Mouse (Mus musculus) embryonic facial prominence, embryonic 14.5 days (tissue): Measurements from ENCODE around the gene Ube2q1. TPM values are rescaled to one million over a fixed set of nuclear protein-coding genes. Genes with fewer than 3 reads are reported as not detected.

Experiments
- ATAC-seq: fragments of 200-750 bp; cut with Nextera tagmentation; 2 replicates; pipeline ENCODE4 v1.8.0; 2017; ENCODE audit warnings: low read depth, moderate number of reproducible peaks, moderate TSS enrichment
- DNase-seq: peaks from one replicate; pipeline ENCODE4 v3.0.0-alpha.2; 2015; ENCODE audit warnings: low spot score
- H3K27ac ChIP-seq: fragments of 300-500 bp; sonication (generic); replicated peaks from 2 replicates; pipeline ENCODE4 v1.5.1; 2014; ENCODE audit warnings: low read depth, mild to moderate bottlenecking, low read length, moderate library complexity
- H3K27me3 ChIP-seq: fragments of 300-500 bp; sonication (generic); replicated peaks from 2 replicates; pipeline ENCODE4 v1.6.1; 2014; ENCODE audit warnings: low read length; ENCODE audit not compliant: control insufficient read depth, insufficient read depth
- H3K36me3 ChIP-seq: fragments of 300-500 bp; sonication (generic); 2 replicates; pipeline ENCODE4 v1.6.1; 2014; ENCODE audit warnings: low read length, mixed read lengths; ENCODE audit not compliant: control insufficient read depth, insufficient read depth
- H3K4me1 ChIP-seq: fragments of 300-500 bp; sonication (generic); 2 replicates; pipeline ENCODE4 v1.6.1; 2014; ENCODE audit warnings: antibody characterized with exemption, low read length; ENCODE audit not compliant: control insufficient read depth, insufficient read depth
- H3K4me2 ChIP-seq: fragments of 300-500 bp; sonication (generic); 2 replicates; pipeline ENCODE4 v1.6.1; 2014; ENCODE audit warnings: low read depth, mild to moderate bottlenecking, low read length, moderate library complexity, mixed read lengths
- H3K4me3 ChIP-seq: fragments of 300-500 bp; sonication (generic); 2 replicates; pipeline ENCODE4 v1.5.1; 2014; ENCODE audit warnings: low read depth, mild to moderate bottlenecking, low read length
- H3K9ac ChIP-seq: fragments of 300-500 bp; sonication (generic); 2 replicates; pipeline ENCODE4 v1.6.1; 2014; ENCODE audit warnings: low read depth, mild to moderate bottlenecking, low read length, moderate library complexity, mixed read lengths
- H3K9me3 ChIP-seq: fragments of 300-500 bp; sonication (generic); 2 replicates; pipeline ENCODE4 v1.6.1; 2016; ENCODE audit warnings: low read length; ENCODE audit not compliant: control insufficient read depth
- WGBS: fragments of 180-500 bp; shearing (Covaris S2); extraction: QIAGEN DNeasy Blood & Tissue Kit; methylation state at CpG from one replicate; pipeline ENCODE4 v1.1.7; 2014; 5-methylcytosine and 5-hydroxymethylcytosine counted together
- polyA plus RNA-seq: library from polyadenylated mRNA; unstranded; fragments of >200 nt; fragmentation: Nextera tagmentation; extraction: Ambion mirVana; gene quantifications from 2 replicates; pipeline ENCODE4 v1.2.1, GENCODE M21; 2014

Gene Ube2q1
- polyA plus RNA-seq: 20.4 and 21.7 TPM in 2 replicates

GRCm38 (mm10) chr3:89772968-89773709, at the start of gene Ube2q1:
Gene Ube2q1 (plus strand): TSS chr3:89773616.
- Histone ChIP-seq H3K4me3 (peak within 1 kb of the TSS; percentile 98), H3K27ac (peak within 1 kb of the TSS; percentile 95), H3K4me1 (peaks cover 19% of the 10 kb centered on the region), H3K9me3 (no peaks in the 10 kb centered on the region), H3K36me3 (peaks cover 27% of the 10 kb centered on the region), H3K27me3 (no peaks in the 10 kb centered on the region), H3K9ac (peak within 1 kb of the TSS; percentile 99), H3K4me2 (peak within 1 kb of the TSS; percentile 83)
- ATAC-seq: peak; percentile 94
- under 1% methylated on average over 41 of the region's 90 CpGs for WGBS
- peak; percentile 98 for DNase-seq

- Histone ChIP-seq H3K4me2 (no peak overlapping the region), H3K9me3 (no peaks in the 10 kb centered on the region), H3K9ac (no peak overlapping the region), H3K27ac (no peak overlapping the region), H3K4me1 (peaks cover 11% of the 10 kb centered on the region; the same call in 1 of the 2 replicates), H3K27me3 (no peaks in the 10 kb centered on the region), H3K4me3 (no peak overlapping the region), H3K36me3 (no peaks in the 10 kb centered on the region)
- 24% methylated on average over 4 of the region's 4 CpGs for WGBS
- ATAC-seq: no peak
- peak; percentile 28 for DNase-seq
Observed at GRCm38 (mm10) chr3:89727028-89727427, 46.4 kb upstream of the Ube2q1 start.

GRCm38 (mm10) chr3:89728848-89729247, 44.6 kb upstream of the Ube2q1 start:
- Histone ChIP-seq H3K4me2 (no peak overlapping the region), H3K4me3 (no peak overlapping the region), H3K9ac (no peak overlapping the region), H3K27me3 (no peaks in the 10 kb centered on the region), H3K4me1 (peaks cover 11% of the 10 kb centered on the region; the same call in 1 of the 2 replicates), H3K36me3 (no peaks in the 10 kb centered on the region), H3K9me3 (no peaks in the 10 kb centered on the region), H3K27ac (no peak overlapping the region)
- 82% methylated on average over 2 of the region's 2 CpGs for WGBS
- no peak for DNase-seq
- no peak for ATAC-seq

- DNase-seq (peak; percentile 92), ATAC-seq (peak; percentile 96)
- peak overlapping the region; percentile 67 for H3K27ac ChIP-seq
- no peaks in the 10 kb centered on the region for H3K9me3 ChIP-seq
- peak overlapping the region; percentile 60 for H3K4me3 ChIP-seq
- peak overlapping the region; percentile 69 for H3K9ac ChIP-seq
- no peaks in the 10 kb centered on the region for H3K27me3 ChIP-seq
- peaks cover 1% of the 10 kb centered on the region; the same call in 1 of the 2 replicates for H3K36me3 ChIP-seq
- H3K4me1 ChIP-seq: peaks cover 11% of the 10 kb centered on the region; the same call in 1 of the 2 replicates
- 3% methylated on average over 30 of the region's 32 CpGs for WGBS
- H3K4me2 ChIP-seq: peak overlapping the region; percentile 79
Observed at GRCm38 (mm10) chr3:89730350-89731331, 42.8 kb upstream of the Ube2q1 start.

GRCm38 (mm10) chr3:89732091-89732490, 41.3 kb upstream of the Ube2q1 start:
- DNase-seq (no peak), ATAC-seq (no peak)
- Histone ChIP-seq H3K4me1 (peaks cover 11% of the 10 kb centered on the region; the same call in 1 of the 2 replicates), H3K4me2 (no peak overlapping the region), H3K27me3 (no peaks in the 10 kb centered on the region), H3K36me3 (peaks cover 9% of the 10 kb centered on the region; the same call in 1 of the 2 replicates), H3K27ac (no peak overlapping the region), H3K9ac (no peak overlapping the region), H3K9me3 (no peaks in the 10 kb centered on the region), H3K4me3 (no peak overlapping the region)
- 84% methylated on average over 4 of the region's 4 CpGs for WGBS

GRCm38 (mm10) chr3:89738509-89738908, 34.9 kb upstream of the Ube2q1 start:
- peaks cover 56% of the 10 kb centered on the region for H3K36me3 ChIP-seq
- DNase-seq (no peak), ATAC-seq (no peak)
- H3K27me3 ChIP-seq: no peaks in the 10 kb centered on the region
- H3K4me3 ChIP-seq: no peak overlapping the region
- no peak overlapping the region for H3K4me2 ChIP-seq
- H3K9me3 ChIP-seq: no peaks in the 10 kb centered on the region
- no peak overlapping the region for H3K27ac ChIP-seq
- WGBS: 93% methylated on average over 6 of the region's 6 CpGs
- H3K4me1 ChIP-seq: no peaks in the 10 kb centered on the region
- H3K9ac ChIP-seq: no peak overlapping the region

- no peak overlapping the region for H3K4me2 ChIP-seq
- DNase-seq (no peak), ATAC-seq (no peak)
- no peak overlapping the region for H3K4me3 ChIP-seq
- WGBS: 29% methylated on average over 1 of the region's 1 CpGs
- H3K9ac ChIP-seq: no peak overlapping the region
- no peaks in the 10 kb centered on the region for H3K9me3 ChIP-seq
- H3K27me3 ChIP-seq: no peaks in the 10 kb centered on the region
- H3K27ac ChIP-seq: no peak overlapping the region
- peaks cover 42% of the 10 kb centered on the region for H3K36me3 ChIP-seq
- no peaks in the 10 kb centered on the region for H3K4me1 ChIP-seq
Observed at GRCm38 (mm10) chr3:89752307-89752706, 21.1 kb upstream of the Ube2q1 start.

GRCm38 (mm10) chr3:89755283-89755682, 18.1 kb upstream of the Ube2q1 start:
- H3K4me1 ChIP-seq: no peaks in the 10 kb centered on the region
- no peak overlapping the region for H3K4me2 ChIP-seq
- H3K27ac ChIP-seq: no peak overlapping the region
- no peaks in the 10 kb centered on the region for H3K27me3 ChIP-seq
- no peaks in the 10 kb centered on the region for H3K9me3 ChIP-seq
- peaks cover 16% of the 10 kb centered on the region for H3K36me3 ChIP-seq
- ATAC-seq (no peak), DNase-seq (no peak)
- H3K9ac ChIP-seq: no peak overlapping the region
- 84% methylated on average over 6 of the region's 6 CpGs for WGBS
- H3K4me3 ChIP-seq: no peak overlapping the region
